Mouse (Mus musculus) right cerebral cortex, adult 18-20 months (tissue): Measurements from ENCODE around the gene P4ha2.

ENCODE experiments used
- DNase-seq: peaks from one replicate; pipeline ENCODE4 v3.0.0; 2022; ENCODE audit warnings: mixed read lengths

The P4ha2 gene

GRCm38 (mm10) chr11:54068520-54069371, 31.1 kb upstream of the P4ha2 start, which contains the start of gene Pdlim4:
Pdlim4 (minus strand) TSS chr11:54069014.
- DNase-seq: no peak

GRCm38 (mm10) chr11:54071726-54072445, 28.0 kb upstream of the P4ha2 start:
- no peak for DNase-seq

GRCm38 (mm10) chr11:54073291-54073690, 26.6 kb upstream of the P4ha2 start:
- DNase-seq: no peak

GRCm38 (mm10) chr11:54075353-54075752, 24.5 kb upstream of the P4ha2 start:
- DNase-seq: no peak

- no peak for DNase-seq
Observed at GRCm38 (mm10) chr11:54076101-54076500, 23.8 kb upstream of the P4ha2 start.

- no peak for DNase-seq
Observed at GRCm38 (mm10) chr11:54080435-54080834, 19.5 kb upstream of the P4ha2 start.

- no peak for DNase-seq
Observed at GRCm38 (mm10) chr11:54082725-54083124, 17.2 kb upstream of the P4ha2 start.

- DNase-seq: no peak
Observed at GRCm38 (mm10) chr11:54084976-54085375, 14.9 kb upstream of the P4ha2 start.

- DNase-seq: no peak
Observed at GRCm38 (mm10) chr11:54085816-54086215, 14.1 kb upstream of the P4ha2 start.

- DNase-seq: no peak
Observed at GRCm38 (mm10) chr11:54088253-54088946, 11.5 kb upstream of the P4ha2 start.

- DNase-seq: peak; percentile 51
Observed at GRCm38 (mm10) chr11:54088947-54089317, 11.0 kb upstream of the P4ha2 start.

GRCm38 (mm10) chr11:54090091-54090879, 9.6 kb upstream of the P4ha2 start:
- DNase-seq: no peak

- DNase-seq: no peak
Observed at GRCm38 (mm10) chr11:54091726-54092125, 8.2 kb upstream of the P4ha2 start.

- DNase-seq: no peak
Observed at GRCm38 (mm10) chr11:54092188-54092587, 7.7 kb upstream of the P4ha2 start.

GRCm38 (mm10) chr11:54093000-54093399, 6.9 kb upstream of the P4ha2 start:
- DNase-seq: no peak

GRCm38 (mm10) chr11:54100692-54101591, 1.0 kb downstream of the P4ha2 start:
- DNase-seq: peak; percentile 69

GRCm38 (mm10) chr11:54101701-54102100, 1.8 kb downstream of the P4ha2 start:
- DNase-seq: no peak

- no peak for DNase-seq
Observed at GRCm38 (mm10) chr11:54102706-54103449, 3.0 kb downstream of the P4ha2 start.

- no peak for DNase-seq
Observed at GRCm38 (mm10) chr11:54105011-54105410, 5.1 kb downstream of the P4ha2 start.

- DNase-seq: no peak
Observed at GRCm38 (mm10) chr11:54106676-54107075, 6.8 kb downstream of the P4ha2 start.

GRCm38 (mm10) chr11:54107239-54107638, 7.3 kb downstream of the P4ha2 start:
- no peak for DNase-seq
